Mouse (Mus musculus): Measurements from ENCODE around the gene Egfl7. TPM values are rescaled to one million over a fixed set of nuclear protein-coding genes. Genes with fewer than 3 reads are reported as not detected.

Gene Egfl7
- polyA plus RNA-seq, 1 experiment from 2014 or later = 53.0 TPM

DNA sequence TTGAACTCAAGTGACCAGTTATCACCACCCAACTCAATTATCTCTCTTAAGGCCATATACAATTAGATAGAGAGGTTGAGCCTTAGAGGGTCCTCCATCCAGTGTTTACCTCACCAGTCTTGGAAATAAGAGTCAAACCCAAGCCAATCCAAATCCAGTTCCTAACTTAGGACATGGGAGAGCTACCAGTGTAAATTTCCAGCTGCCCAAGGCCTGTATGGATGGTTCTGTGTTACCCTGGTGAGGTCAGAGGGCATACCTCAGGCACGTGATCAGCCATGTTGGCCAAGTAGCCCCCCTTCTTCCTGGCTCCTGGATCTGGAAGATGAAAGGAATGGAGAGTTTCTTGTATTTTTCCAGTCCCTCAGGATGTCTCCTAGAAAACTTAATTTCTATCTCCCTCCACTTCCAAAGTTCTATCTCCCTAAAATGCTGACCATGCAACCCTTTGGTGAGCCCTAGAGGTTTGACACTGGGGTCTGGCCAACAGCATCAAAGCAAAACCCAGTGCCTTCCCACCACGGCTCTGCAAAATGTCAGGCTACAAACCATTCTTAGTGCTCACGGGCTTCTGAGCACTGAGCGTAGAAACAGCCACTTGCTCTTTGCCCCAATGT is 57.6 kb downstream of the Egfl7 start:
- TF ChIP-seq CTCF (IDR thresholded peaks at IDR 0.05; ENCODE audit: low read depth) (no peak), EP300 (IDR thresholded peaks at IDR 0.05; ENCODE audit: low read depth) (no peak)
- H3K4me2 ChIP-seq (ENCODE audit: low read depth, low read length) = peak overlapping the region; percentile 79; the same call in 1 of the 2 replicates
- no peak for ATAC-seq
- no peak for DNase-seq
- H3K9ac ChIP-seq (replicated peaks) = 0 out of 2 replicates have a peak overlapping the region, but pooled peaks have one; percentile 3
- 70% methylated on average over 4 of the region's 4 CpGs for WGBS (ENCODE audit: insufficient replicate concordance)
- no peak overlapping the region for H3K27ac ChIP-seq (ENCODE audit: low read depth)
- no peaks in the 10 kb centered on the region for H3K9me3 ChIP-seq (ENCODE audit: low read length)
- H3K4me1 ChIP-seq (ENCODE audit: insufficient read depth) = peaks cover 24% of the 10 kb centered on the region
- H3K4me3 ChIP-seq (ENCODE audit: low read depth, low read length) = no peak overlapping the region
- peaks cover 33% of the 10 kb centered on the region for H3K36me3 ChIP-seq (replicated peaks; ENCODE audit: insufficient read depth, low read length)
- H3K27me3 ChIP-seq (ENCODE audit: insufficient read depth, low read length) = no peaks in the 10 kb centered on the region

GRCm38 (mm10) chr2:26638039-26638438 is 58.2 kb downstream of the Egfl7 start:
- DNase-seq (no peak), ATAC-seq (no peak)
- Histone ChIP-seq H3K36me3 (replicated peaks; ENCODE audit: insufficient read depth, low read length) (peaks cover 33% of the 10 kb centered on the region), H3K4me1 (ENCODE audit: insufficient read depth) (peaks cover 24% of the 10 kb centered on the region), H3K9me3 (ENCODE audit: low read length) (no peaks in the 10 kb centered on the region), H3K4me2 (ENCODE audit: low read depth, low read length) (peak overlapping the region; percentile 79), H3K4me3 (ENCODE audit: low read depth, low read length) (peak overlapping the region; percentile 82; the same call in 1 of the 2 replicates), H3K27ac (ENCODE audit: low read depth) (peak overlapping the region; percentile 86; the same call in 1 of the 2 replicates), H3K27me3 (ENCODE audit: insufficient read depth, low read length) (no peaks in the 10 kb centered on the region), H3K9ac (replicated peaks) (0 out of 2 replicates have a peak overlapping the region, but pooled peaks have one; percentile 3)
- 48% methylated on average over 5 of the region's 5 CpGs for WGBS (ENCODE audit: insufficient replicate concordance)
- TF ChIP-seq EP300 (IDR thresholded peaks at IDR 0.05; ENCODE audit: low read depth) (no peak), CTCF (IDR thresholded peaks at IDR 0.05; ENCODE audit: low read depth) (no peak)

DNA sequence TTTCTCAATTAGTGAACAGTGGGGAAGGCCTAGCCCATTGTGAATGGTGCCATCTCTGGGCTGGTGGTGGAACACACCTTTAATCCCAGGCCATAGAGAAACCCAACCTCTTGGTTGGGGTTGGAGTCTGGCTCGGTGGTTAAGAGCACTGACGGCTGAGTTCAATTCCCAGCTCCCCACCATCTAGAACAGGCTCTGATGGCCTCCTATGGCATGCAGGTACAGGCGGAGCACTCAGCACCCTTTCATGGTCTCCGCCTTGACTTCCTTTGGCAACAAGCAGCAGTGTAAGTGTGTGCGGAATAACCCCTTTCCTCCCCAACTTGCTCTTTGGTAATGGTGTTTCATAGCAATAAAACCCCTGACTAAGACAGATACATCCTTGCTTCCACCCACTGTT is 58.8 kb downstream of the Egfl7 start:
- WGBS (ENCODE audit: insufficient replicate concordance) = 56% methylated on average over 5 of the region's 5 CpGs
- peak; percentile 9 for ATAC-seq
- H3K4me3 ChIP-seq (ENCODE audit: low read depth, low read length) = peak overlapping the region; percentile 82
- H3K27me3 ChIP-seq (ENCODE audit: insufficient read depth, low read length) = no peaks in the 10 kb centered on the region
- peaks cover 33% of the 10 kb centered on the region for H3K36me3 ChIP-seq (replicated peaks; ENCODE audit: insufficient read depth, low read length)
- H3K4me2 ChIP-seq (ENCODE audit: low read depth, low read length) = peak overlapping the region; percentile 79
- H3K9me3 ChIP-seq (ENCODE audit: low read length) = no peaks in the 10 kb centered on the region
- peak overlapping the region; percentile 95 for H3K9ac ChIP-seq (replicated peaks)
- TF ChIP-seq CTCF (IDR thresholded peaks at IDR 0.05; ENCODE audit: low read depth) = no peak
- no peak for TF ChIP-seq EP300 (IDR thresholded peaks at IDR 0.05; ENCODE audit: low read depth)
- H3K27ac ChIP-seq (ENCODE audit: low read depth) = peak overlapping the region; percentile 86
- no peak for DNase-seq
- peaks cover 24% of the 10 kb centered on the region for H3K4me1 ChIP-seq (ENCODE audit: insufficient read depth)

DNA sequence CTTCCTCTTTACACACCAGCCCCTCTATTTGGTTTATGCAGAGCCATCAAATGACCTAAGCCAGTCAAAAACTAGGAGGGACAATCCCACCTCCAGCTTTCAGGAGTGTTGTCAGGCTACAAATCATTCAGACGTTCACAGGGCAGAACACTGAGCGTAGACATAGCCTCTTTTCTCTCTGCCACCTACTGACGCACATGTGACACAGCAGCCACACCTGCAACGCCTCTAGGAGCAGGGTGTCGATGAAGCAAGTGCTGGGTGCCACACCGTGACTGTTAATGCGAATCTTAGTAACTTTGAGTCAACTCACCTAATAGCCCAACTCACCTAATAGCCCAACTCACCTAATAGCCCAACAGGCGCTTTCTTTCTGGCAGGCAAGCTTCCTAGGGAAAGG is 59.3 kb downstream of the Egfl7 start:
- H3K9me3 ChIP-seq (ENCODE audit: low read length) = no peaks in the 10 kb centered on the region
- TF ChIP-seq CTCF (IDR thresholded peaks at IDR 0.05; ENCODE audit: low read depth) (peak; percentile 79), EP300 (IDR thresholded peaks at IDR 0.05; ENCODE audit: low read depth) (no peak)
- H3K36me3 ChIP-seq (replicated peaks; ENCODE audit: insufficient read depth, low read length) = peaks cover 33% of the 10 kb centered on the region
- WGBS (ENCODE audit: insufficient replicate concordance) = 4% methylated on average over 8 of the region's 8 CpGs
- peak; percentile 71 for DNase-seq
- no peaks in the 10 kb centered on the region for H3K27me3 ChIP-seq (ENCODE audit: insufficient read depth, low read length)
- H3K4me3 ChIP-seq (ENCODE audit: low read depth, low read length) = peak overlapping the region; percentile 82
- peaks cover 24% of the 10 kb centered on the region for H3K4me1 ChIP-seq (ENCODE audit: insufficient read depth)
- peak overlapping the region; percentile 79 for H3K4me2 ChIP-seq (ENCODE audit: low read depth, low read length)
- peak overlapping the region; percentile 95 for H3K9ac ChIP-seq (replicated peaks)
- peak; percentile 79 for ATAC-seq
- H3K27ac ChIP-seq (ENCODE audit: low read depth) = peak overlapping the region; percentile 86

GRCm38 (mm10) chr2:26639838-26640830 is 60.3 kb downstream of the Egfl7 start:
- peak overlapping the region; percentile 82 for H3K4me3 ChIP-seq (ENCODE audit: low read depth, low read length)
- WGBS (ENCODE audit: insufficient replicate concordance) = 3% methylated on average over 49 of the region's 49 CpGs
- peak overlapping the region; percentile 95 for H3K9ac ChIP-seq (replicated peaks)
- H3K27ac ChIP-seq (ENCODE audit: low read depth) = peak overlapping the region; percentile 86
- peaks cover 24% of the 10 kb centered on the region for H3K4me1 ChIP-seq (ENCODE audit: insufficient read depth)
- TF ChIP-seq EP300 (IDR thresholded peaks at IDR 0.05; ENCODE audit: low read depth) (no peak), CTCF (IDR thresholded peaks at IDR 0.05; ENCODE audit: low read depth) (peak; percentile 97)
- H3K9me3 ChIP-seq (ENCODE audit: low read length) = no peaks in the 10 kb centered on the region
- H3K4me2 ChIP-seq (ENCODE audit: low read depth, low read length) = peak overlapping the region; percentile 79
- peaks cover 30% of the 10 kb centered on the region for H3K36me3 ChIP-seq (replicated peaks; ENCODE audit: insufficient read depth, low read length)
- peak; percentile 72 for ATAC-seq
- peak; percentile 97 for DNase-seq
- H3K27me3 ChIP-seq (ENCODE audit: insufficient read depth, low read length) = no peaks in the 10 kb centered on the region
